Mouse (Mus musculus): ENCODE data around the gene Runx3.
"Not testable (repeated sequence)": the region's sequence is repeated elsewhere in the genome, so short reads cannot be mapped to it uniquely, and the experiment has no call there.

Runx3 gene

DNA sequence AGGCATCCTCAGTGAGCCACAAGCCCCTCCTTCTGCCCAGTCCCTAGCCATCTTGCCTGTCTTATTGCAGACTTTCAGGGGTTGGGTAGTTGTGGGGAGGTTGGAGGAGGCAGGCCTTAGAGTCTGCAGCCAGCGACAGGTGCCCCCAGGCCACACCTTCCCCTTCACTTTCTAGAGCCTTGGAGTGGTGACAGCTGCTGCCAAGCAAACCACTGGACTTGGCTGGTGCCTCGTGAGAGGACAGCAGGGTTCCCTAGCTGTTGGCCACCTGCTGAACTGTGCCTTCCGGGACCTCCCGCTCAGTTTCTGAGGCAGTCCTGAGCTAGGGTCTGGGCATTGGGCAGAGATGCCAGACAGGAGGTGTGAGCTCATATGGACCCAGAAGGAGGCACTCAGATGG, 49.0 kb downstream of the Runx3 start:
- no peak for DNase-seq (ENCODE audit: low spot score in 2 of 2)

DNA sequence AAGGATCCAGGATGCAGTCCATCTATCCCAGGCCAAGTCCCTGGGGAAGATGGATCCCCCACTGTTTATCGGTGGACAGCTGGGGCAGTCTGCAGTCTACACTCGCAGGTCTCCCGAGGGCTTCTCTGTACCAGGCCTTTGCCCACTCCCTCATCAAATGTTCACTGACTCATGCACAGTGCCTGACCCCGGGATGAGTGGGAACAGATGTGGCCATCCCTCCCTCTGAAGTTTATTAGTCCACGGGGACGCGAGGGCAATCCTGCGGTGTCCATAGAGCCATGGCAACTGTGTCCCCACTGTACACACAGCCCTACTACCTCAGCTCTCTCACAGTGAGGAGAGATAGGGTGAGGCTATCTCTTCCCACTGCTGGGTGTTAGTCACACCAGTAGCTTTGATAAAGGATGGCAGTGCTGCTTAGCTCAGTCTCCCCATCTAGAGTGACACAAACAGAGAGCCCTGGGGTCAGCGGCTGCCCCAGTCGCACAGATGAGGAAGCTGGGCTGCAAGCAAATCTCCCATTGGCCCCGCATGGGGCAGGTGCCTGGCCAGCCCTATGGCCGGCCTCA, 50.9 kb downstream of the Runx3 start:
- DNase-seq (ENCODE audit: low spot score in 2 of 2) = no peak

DNA sequence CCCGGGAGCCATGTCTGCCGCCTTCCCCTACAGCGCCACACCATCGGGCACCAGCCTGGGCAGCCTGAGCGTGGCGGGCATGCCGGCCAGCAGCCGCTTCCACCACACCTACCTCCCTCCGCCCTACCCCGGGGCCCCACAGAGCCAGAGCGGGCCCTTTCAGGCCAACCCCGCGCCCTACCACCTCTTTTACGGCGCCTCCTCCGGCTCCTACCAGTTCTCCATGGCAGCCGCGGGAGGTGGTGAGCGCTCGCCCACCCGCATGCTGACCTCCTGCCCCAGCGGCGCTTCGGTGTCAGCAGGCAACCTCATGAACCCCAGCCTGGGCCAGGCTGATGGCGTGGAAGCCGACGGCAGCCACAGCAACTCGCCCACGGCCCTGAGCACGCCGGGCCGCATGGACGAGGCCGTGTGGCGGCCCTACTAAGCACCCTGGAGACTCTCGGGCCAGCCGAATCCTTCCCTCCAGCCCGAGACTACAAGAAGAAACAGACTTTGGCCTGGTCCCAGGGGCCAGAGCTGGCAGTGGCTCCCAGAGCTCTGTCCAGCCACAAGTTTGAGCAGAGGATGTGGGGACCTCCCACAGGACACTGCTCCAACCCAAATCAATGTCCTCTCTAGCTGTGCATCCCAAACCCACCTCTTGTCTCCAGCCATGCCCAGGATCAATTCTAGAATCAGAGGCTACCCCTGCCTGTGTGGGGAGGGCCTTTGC, 55.1 kb downstream of the Runx3 start:
- DNase-seq (ENCODE audit: low spot score in 2 of 2) = no peak

DNA sequence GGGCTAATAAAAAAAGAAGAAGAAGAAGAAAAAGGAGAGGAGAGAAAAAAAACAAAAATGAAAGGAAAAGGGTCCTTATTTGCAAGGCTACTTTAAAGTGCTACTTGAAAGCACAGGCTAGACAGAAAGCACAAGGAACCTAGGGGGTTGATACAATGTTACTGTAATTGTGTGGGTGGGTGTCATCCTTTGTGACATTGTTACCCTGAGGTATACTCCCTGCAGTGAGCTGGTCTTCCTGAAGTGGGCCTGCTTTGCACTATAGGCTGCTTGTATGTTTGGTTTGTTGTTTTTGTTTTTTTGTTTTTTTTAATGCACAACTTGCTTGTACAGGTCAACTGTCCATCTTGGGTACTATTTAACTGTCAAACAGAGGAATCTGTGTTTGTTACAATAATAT, 57.1 kb downstream of the Runx3 start:
- DNase-seq (ENCODE audit: low spot score in 2 of 2) = no peak

DNA sequence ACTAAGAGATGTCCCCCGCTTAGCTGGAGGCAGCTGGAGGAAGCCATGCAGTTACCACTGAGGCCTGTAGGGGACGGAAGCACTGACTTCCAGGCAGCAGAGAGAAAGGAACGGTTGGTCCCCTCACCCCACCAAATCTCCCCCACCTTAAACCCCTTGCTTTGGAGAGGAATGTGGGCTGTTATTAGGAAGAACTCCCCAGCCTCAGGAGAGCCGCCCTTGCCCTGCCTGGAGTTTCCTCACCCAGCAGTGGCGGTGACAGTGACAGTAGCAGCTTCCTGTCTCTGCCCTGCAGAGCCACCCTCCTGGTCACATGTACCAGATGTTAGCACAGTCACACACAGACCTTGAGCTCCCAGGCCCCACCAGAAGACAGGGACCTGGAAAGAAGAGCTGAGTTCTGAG, 58.6 kb downstream of the Runx3 start:
- DNase-seq (ENCODE audit: low spot score in 2 of 2) = peak; percentile 61 to 85

DNA sequence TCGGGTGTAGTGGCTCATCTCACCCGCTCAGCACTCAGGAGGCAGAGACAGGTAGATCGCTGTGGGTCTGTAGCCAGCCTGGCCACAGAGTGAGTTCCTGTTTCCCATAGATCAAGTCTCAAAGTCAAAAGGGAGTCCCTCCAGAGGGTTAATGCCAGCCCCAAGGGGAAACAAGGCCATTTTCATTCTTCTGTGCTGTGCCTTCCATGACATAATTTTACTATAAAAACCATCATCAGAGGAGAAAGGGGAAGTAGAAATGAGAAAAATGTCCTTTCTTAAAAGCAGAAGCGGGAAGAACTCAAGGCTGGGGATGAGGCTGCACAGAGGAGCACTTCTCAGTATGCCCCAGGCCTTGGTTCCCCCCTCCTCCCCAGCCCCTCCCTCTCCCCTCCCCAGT, 61.4 kb downstream of the Runx3 start:
- no peak for DNase-seq (ENCODE audit: low spot score in 2 of 2)

DNA sequence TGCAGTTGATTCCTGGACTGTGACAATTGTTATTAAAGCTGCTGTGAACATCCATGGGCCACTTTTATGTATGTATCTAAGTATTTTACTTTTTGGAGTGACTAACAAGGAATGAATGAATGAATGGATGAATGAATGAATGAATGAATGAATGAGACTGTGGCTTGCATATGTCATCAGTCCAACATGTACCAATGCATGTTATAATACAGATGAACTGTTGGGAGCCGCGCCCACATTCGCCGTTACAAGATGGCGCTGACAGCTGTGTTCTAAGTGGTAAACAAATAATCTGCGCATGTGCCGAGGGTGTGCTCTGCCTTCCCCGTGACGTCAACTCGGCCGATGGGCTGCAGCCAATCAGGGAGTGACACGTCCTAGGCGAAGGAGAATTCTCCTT, 63.8 kb downstream of the Runx3 start:
- DNase-seq (ENCODE audit: low spot score in 2 of 2) = not testable (repeated sequence)

DNA sequence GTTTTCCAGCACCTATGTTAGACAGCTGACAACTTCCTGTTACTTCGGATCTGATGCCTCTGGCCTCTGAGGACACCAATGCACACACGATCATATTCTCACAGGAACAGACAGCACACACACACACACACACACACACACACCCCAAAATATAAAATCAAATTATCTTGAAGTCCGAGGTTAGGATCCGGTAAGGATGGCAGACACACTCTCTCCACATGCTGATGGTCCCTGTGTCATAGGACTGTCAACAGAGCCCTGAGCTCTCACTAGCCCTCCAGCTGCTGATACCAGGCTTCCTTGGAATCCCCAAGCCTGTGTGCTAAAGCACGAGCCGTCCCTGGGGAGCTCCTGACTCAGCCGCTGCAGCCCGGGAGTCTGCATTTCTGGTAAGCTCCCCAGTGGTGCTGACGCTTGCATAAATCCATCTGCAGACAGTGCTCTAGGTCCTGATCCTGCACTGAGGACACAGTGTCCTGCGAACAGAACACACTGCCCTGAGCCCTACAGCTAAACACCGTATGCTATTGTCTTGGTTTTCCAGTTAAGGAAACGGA, 69.1 kb downstream of the Runx3 start:
- no peak for DNase-seq (ENCODE audit: low spot score in 2 of 2)

DNA sequence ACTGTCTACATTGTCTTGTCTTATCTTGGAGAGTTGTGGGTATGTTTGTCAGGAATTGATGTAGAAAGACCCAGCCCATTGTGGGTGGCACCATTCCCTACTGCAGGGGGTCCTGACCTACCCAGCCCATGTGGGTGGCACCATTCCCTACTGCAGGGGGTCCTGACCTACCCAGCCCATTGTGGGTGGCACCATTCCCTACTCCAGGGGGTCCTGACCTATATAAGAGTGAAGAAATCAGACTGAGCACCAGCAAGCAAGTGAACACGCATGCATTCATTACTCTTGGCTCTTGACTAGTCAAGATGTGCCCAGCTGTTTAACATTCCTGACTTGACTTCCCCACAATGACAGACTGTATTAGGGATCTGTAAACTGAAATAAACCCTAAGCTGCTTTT, 69.9 kb downstream of the Runx3 start:
- DNase-seq (ENCODE audit: low spot score in 2 of 2) = no peak

DNA sequence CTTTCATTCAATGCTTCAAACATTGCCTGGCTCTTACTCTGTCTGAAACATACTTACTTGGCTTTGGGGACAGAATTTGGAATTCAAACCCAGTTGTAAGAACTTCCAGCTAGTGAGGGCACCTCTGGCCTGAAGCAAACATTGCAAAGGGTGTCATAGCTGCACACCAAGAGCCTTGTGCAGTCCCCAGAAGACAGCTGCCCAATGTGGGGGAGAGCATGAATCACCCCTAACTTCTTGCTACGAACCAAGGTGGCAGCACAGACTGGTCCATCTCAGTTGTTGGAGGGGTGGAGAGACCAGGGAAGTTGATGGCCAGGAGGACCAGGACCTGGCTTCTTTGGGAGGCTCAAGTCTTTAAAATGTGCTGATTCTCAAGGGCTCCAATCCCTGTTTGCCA, 70.7 kb downstream of the Runx3 start:
- no peak for DNase-seq (ENCODE audit: low spot score in 2 of 2)

DNA sequence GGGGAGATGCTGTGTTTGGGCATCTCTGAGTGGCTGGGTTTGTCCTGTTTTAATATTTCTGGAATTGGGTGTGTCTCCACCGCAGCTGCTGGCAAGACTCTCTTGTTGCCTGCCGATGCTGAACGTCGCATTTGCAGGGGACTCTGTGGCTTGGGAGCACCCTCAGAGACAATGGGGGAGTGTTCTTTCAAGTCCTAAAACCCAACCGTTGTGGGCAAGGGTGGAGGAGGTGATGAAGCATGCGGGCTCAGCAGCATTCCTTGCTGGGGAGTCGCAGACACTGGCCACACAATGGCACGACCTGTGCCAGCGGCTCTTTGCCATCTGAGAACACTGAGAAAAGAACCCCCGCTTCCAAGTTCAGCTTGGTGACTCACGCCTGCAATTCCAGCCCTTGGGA, 71.2 kb downstream of the Runx3 start:
- DNase-seq (ENCODE audit: low spot score in 2 of 2) = no peak

DNA sequence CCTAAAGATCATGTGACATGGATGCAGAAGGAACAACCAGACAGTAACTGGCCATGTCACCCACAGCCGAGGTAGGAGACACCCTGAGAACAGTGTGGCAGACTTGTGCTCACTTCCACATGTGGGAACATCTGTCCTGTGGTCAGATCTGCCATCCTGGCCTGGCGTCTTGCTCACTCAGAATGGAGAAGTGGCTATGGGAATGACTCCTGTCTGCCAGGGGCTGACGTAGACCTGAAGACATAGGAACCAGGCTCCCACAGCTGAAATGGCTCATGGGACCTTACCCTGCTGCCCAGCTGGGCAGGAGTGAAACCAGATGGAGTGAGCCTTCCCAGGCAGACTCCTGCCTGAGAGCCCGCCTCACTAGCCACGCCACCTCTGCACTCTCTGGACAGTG, 72.4 kb downstream of the Runx3 start:
- no peak for DNase-seq (ENCODE audit: low spot score in 2 of 2)

DNA sequence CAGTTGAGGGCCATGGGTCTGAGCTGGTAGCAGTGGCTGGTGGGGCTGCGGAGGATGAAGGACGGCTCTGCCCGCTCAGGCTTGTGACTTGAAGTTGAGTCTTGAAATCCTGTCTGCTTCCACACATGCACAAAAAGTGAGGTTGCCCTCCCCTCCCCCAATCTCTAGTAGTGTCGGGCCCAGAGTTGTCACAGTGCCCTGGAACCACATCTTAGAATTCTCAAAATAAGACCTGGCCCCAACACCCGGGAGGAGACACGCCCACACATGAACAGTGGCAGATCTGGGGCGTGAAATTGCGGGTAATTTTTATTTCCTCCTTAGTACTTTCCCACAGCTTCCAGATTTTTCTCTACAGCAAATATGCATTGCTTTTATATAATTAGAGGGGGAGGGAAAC, 77.4 kb downstream of the Runx3 start:
- DNase-seq (ENCODE audit: low spot score in 2 of 2) = no peak

DNA sequence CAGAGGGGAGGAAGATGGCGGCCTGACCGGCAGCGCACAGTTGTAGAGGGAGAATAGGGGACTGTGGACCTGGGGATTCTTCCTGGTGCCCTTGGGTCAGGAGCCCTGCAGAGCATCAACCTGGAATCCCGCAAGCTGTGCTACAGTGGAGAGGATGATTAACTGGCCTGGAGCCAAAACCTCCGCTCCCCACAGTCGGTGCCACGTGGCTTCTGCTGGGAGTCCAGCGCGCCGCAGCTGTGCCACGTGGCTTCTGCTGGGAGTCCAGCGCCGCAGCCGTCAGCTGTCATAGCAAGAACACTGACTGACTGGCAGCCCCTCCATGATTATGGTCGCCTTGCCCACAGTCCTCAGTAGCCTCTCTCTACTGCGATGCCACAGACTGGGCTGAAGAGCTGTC, 81.3 kb downstream of the Runx3 start:
- DNase-seq (ENCODE audit: low spot score in 2 of 2) = no peak

DNA sequence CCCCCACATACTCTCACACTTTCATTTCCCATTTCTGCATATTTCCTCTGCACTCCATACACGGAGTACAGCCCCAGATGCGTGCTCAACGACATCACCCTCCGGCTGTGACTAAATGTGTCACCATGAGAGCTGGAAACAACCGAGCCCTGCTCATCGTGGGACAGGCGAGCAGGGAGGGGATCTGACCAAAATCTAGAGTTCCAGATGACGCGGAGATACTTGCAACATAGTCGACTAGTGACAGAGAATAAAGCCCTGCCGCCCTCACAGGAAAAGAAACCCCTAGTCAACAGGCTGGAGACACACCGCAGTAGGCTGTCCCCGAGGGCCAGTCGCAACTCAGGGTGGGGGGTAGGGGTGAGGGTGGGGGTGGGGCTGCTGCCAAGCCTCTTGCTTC, 82.8 kb downstream of the Runx3 start:
- DNase-seq (ENCODE audit: low spot score in 2 of 2) = peak; percentile 44 to 75

DNA sequence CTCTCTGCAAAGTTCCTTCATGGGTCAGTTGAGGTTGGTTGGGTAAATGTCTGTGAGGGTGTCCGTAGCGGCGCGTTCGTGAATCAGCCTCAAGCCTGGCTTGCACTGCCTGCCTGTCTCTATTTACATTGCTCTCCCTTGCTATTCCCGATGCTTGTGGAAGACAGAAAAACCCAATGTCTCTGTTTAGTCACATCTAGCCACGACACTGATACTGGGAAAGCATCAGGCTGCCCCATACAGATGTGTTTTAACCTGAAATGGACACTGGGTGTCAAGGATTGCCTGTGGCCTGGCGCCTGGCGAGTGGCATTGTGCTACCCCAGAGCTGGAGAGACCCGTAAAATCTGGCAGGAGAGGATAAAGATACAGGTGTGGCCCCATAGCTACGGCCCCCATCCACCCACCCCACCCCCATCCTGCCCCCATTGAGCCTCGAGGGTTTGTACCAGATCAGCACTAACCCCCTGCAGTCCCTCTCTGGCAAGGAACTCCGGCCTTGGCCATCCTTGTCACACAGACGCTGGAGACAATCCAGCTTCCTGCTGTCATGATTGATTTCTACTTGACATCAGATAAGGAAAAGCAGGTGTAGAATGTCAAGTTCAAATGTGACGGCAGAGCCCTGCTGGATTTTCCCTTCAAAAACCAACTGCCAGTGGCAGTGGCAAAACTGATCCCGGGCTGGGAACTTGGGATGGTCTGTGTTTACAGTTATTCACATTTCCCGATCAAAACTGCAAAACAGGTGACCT, 83.5 kb downstream of the Runx3 start:
- DNase-seq (ENCODE audit: low spot score in 2 of 2) = no peak

DNA sequence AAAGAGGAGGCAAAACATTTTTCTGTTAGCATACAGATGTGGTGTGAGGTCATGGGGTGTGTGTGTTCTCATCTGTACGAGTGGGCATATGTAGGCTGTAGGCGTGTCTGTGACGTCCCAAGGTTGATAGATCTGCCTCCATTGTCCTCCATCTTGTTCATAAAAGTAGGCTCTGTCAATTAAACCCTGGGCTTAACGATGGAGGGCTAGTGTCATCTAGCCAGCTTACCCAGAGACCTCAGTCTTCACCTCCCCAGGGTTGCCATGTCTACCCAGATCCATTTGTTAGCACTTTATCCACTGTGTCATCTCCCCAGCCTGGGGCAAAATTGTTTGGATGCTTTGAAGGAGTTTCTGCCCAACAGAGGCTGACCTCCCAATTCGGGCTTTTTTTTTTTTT, 84.2 kb downstream of the Runx3 start:
- no peak for DNase-seq (ENCODE audit: low spot score in 2 of 2)

DNA sequence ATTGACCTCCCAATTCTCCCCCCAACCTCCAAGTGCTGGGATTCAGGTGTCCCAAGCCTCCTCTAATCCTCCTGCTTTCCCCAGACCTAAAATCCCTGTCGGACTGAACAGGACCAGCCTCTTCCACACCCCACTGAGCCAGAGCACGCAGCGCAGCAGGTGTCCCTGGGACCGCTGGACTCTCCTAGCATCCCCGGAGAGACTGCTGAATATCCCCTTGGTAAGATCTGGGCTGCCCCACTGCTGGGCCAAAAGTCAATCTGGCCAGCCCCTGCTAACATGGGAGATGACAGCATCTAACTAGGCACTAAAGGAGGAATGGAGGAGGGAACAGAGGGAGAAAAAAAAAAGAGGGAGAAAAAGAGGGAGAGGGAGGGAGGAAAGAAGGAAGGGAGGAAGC, 84.8 kb downstream of the Runx3 start:
- DNase-seq (ENCODE audit: low spot score in 2 of 2) = no peak

DNA sequence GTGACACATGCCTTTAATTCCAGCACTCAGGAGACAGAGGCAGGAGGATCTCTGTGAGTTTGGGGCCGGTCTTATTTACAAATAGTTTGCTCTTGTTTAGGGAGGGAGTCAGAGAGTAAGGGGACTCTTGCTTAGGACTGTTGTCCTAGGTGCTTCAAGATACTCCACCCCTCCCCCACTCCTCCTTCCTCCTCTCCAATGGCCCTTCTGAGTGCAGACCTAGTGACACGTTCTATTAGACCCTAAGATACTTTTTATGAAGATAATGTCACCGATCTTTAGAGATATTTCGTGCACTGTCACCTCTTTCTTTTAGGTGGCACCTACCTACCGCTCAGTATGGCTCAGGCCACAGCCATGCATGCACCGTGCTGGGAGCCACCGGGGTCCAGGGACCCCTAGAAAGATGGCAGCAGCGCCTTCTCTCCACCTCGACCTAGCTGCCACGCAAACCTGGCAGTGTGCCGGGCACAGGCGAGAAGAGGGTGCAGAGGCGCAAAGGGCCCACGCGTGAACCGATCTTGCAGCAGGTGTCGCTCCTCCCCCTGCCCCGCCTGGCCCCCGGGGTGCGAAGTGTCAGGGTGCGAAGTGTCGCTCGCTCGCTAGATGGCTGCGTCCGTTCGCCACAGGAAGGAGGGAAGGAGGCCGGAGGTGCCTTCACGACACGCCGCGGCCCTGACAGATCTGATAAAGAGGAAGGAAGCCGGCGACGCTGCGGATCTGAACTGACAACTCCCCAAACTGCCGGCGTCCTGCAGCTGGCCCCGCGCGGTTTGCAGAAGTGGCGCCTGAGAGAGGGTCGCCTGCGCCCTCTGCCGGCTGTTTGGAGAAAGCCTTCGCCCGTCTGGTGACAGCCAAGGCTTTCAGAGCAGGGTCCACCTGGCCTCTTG, 85.5 kb downstream of the Runx3 start:
- DNase-seq (ENCODE audit: low spot score in 2 of 2) = peak; percentile 90 to 97

DNA sequence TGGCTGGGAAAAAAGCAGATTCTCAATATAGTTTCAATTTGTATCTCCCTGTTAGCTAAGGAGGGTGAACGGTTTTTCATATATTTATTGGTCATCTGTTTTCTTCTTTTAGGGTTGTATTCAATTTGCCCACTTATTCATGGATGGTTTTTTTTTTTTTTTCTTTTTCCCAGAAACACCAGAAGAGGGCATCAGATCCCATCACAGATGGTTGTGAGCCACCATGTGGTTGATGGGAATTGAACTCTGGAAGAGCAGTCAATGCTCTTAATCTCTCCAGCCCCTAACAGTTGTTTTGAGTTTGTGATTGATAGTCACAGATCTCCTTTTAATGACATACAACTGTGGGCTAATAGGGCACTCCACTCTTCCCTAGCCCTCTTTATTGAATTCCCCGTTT, 89.4 kb downstream of the Runx3 start:
- DNase-seq (ENCODE audit: low spot score in 2 of 2) = no peak

DNA sequence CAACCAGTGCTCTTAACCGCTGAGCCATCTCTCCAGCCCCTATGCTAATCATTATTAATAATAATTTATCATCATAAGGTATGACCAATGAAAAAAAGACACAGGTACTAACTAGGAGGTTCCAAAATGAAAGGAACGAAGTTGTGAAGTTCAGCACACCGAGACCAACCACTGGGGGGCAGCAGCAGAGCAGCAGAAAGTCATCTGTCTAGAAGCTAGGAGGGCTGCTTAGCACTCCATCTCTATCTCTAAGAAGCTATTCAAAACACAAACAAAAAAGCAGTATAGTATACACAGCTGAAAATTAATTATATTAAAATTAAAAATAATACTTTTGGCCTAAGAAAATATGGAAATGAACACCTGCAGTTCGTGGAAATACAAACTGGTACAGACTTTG, 99.2 kb downstream of the Runx3 start:
- peak; percentile 77 to 90 for DNase-seq (ENCODE audit: low spot score in 2 of 2)

DNA sequence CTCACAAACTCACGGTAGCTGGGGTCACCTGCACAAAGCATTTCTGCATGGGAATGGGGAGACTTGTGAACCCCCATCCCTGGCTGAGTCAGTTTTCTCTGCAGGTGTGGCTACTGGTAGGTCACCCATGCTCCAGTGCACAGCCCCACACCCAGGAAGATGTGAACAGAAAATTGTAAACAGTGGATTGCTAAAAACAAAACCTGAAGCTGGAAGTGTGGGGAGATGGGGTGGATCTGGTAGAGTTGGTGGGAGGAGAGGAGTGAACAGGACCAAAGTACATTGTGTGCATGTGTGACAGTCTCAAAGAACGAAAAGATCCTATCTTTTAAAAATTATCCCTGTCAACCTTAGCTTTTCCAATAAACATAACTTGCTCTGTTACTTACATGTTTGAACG, 100.2 kb downstream of the Runx3 start:
- DNase-seq (ENCODE audit: low spot score in 2 of 2) = no peak
